Mouse (Mus musculus) kidney, adult 2 months (tissue): ENCODE results near the gene Klhdc2. TPM values are rescaled to one million over a fixed set of nuclear protein-coding genes. Genes with fewer than 3 reads are reported as not detected.

Experiments
- DNase-seq: peaks from one replicate; pipeline ENCODE4 v3.0.0; 2021
- H3K27ac ChIP-seq: fragments of 200-500 bp; 2 replicates; pipeline ENCODE4 v1.5.1; 2012; ENCODE audit warnings: low read depth, low read length, control low read depth, inconsistent platforms; ENCODE audit not compliant: insufficient read depth
- H3K27me3 ChIP-seq: fragments of 200-500 bp; replicated peaks from 2 replicates; pipeline ENCODE4 v1.6.1; 2012; ENCODE audit warnings: mild to moderate bottlenecking, moderate library complexity, low read length, inconsistent platforms; ENCODE audit not compliant: control insufficient read depth, insufficient read depth
- H3K36me3 ChIP-seq: fragments of 200-500 bp; 2 replicates; pipeline ENCODE4 v1.6.1; 2012; ENCODE audit warnings: mild to moderate bottlenecking, moderate library complexity, low read length, inconsistent platforms; ENCODE audit not compliant: control insufficient read depth, insufficient read depth
- H3K4me1 ChIP-seq: fragments of 200-500 bp; 2 replicates; pipeline ENCODE4 v1.6.1; 2011; ENCODE audit warnings: low read length; ENCODE audit not compliant: control insufficient read depth, insufficient read depth
- H3K4me3 ChIP-seq: fragments of 200-500 bp; 2 replicates; pipeline ENCODE4 v1.5.1; 2011; ENCODE audit warnings: mild to moderate bottlenecking, low read depth, low read length, control low read depth; ENCODE audit not compliant: insufficient read depth
- CTCF ChIP-seq: fragments of 200-500 bp; conservative IDR thresholded peaks from 2 replicates; pipeline ENCODE4 v1.5.1; 2011; ENCODE audit warnings: low read depth, mild to moderate bottlenecking, control low read depth, low read length, moderate library complexity, mixed read lengths; ENCODE audit not compliant: insufficient read depth, insufficient read length
- POLR2A ChIP-seq: fragments of 200-500 bp; IDR thresholded peaks from one replicate; pipeline ENCODE4 v1.6.1; 2011; ENCODE audit warnings: low read depth, low read length, control low read depth
- WGBS: fragments of 180-500 bp; shearing (Covaris S2); methylation state at CpG from one replicate; pipeline ENCODE4 v1.1.7; 2018; 5-methylcytosine and 5-hydroxymethylcytosine counted together
- polyA plus RNA-seq: library from polyadenylated mRNA; depleted of rRNA; stranded (reverse); fragments of >200 nt; gene quantifications from 2 replicates; pipeline ENCODE4 v1.2.3, GENCODE M21; 2012

The Klhdc2 gene
- polyA plus RNA-seq, 1 experiment, result 41.0 TPM

- Histone ChIP-seq H3K4me3 (no peak overlapping the region), H3K4me1 (no peaks in the 10 kb centered on the region), H3K36me3 (no peaks in the 10 kb centered on the region), H3K27ac (no peak overlapping the region), H3K27me3 (no peaks in the 10 kb centered on the region)
- WGBS, result 82% methylated on average over 6 of the region's 6 CpGs
- TF ChIP-seq CTCF (no peak), POLR2A (no peak)
- no peak for DNase-seq
Measured at GRCm38 (mm10) chr12:69292401-69292800, 4.1 kb upstream of the Klhdc2 start.

GRCm38 (mm10) chr12:69293815-69294214, 2.7 kb upstream of the Klhdc2 start:
- Histone ChIP-seq H3K36me3 (no peaks in the 10 kb centered on the region), H3K4me3 (no peak overlapping the region), H3K27ac (no peak overlapping the region), H3K27me3 (no peaks in the 10 kb centered on the region), H3K4me1 (peaks cover 7% of the 10 kb centered on the region)
- 60% methylated on average over 2 of the region's 2 CpGs for WGBS
- no peak for DNase-seq
- TF ChIP-seq POLR2A (no peak), CTCF (no peak)

- Histone ChIP-seq H3K4me1 (peaks cover 10% of the 10 kb centered on the region), H3K36me3 (no peaks in the 10 kb centered on the region), H3K27me3 (no peaks in the 10 kb centered on the region), H3K4me3 (no peak overlapping the region), H3K27ac (no peak overlapping the region)
- no peak for TF ChIP-seq POLR2A
- no peak for TF ChIP-seq CTCF
- WGBS, result 75% methylated on average over 2 of the region's 2 CpGs
- DNase-seq, result no peak
Measured at GRCm38 (mm10) chr12:69294936-69295335, 1.5 kb upstream of the Klhdc2 start.

- TF ChIP-seq POLR2A (no peak), CTCF (no peak)
- peaks cover 10% of the 10 kb centered on the region for H3K4me1 ChIP-seq
- no peaks in the 10 kb centered on the region for H3K27me3 ChIP-seq
- WGBS, result 57% methylated on average over 4 of the region's 4 CpGs
- DNase-seq, result no peak
- H3K36me3 ChIP-seq, result no peaks in the 10 kb centered on the region
- no peak overlapping the region for H3K27ac ChIP-seq
- H3K4me3 ChIP-seq, result no peak overlapping the region
Measured at GRCm38 (mm10) chr12:69295651-69296050, 830 bp upstream of the Klhdc2 start.

GRCm38 (mm10) chr12:69297411-69298150, 1.1 kb downstream of the Klhdc2 start:
- DNase-seq, result peak; percentile 42
- peak overlapping the region; percentile 79 for H3K4me3 ChIP-seq
- no peak for TF ChIP-seq POLR2A
- TF ChIP-seq CTCF, result no peak
- no peaks in the 10 kb centered on the region for H3K27me3 ChIP-seq
- 14% methylated on average over 20 of the region's 20 CpGs for WGBS
- peak overlapping the region; percentile 53; the same call in 1 of the 2 replicates for H3K27ac ChIP-seq
- H3K36me3 ChIP-seq, result peaks cover 2% of the 10 kb centered on the region; the same call in 1 of the 2 replicates
- H3K4me1 ChIP-seq, result peaks cover 10% of the 10 kb centered on the region

GRCm38 (mm10) chr12:69298281-69298680, 1.8 kb downstream of the Klhdc2 start:
- H3K27ac ChIP-seq, result no peak overlapping the region
- no peak for TF ChIP-seq POLR2A
- no peaks in the 10 kb centered on the region for H3K27me3 ChIP-seq

GRCm38 (mm10) chr12:69299231-69299630, 2.8 kb downstream of the Klhdc2 start:
- peak overlapping the region; percentile 47; the same call in 1 of the 2 replicates for H3K27ac ChIP-seq
- DNase-seq, result peak; percentile 89
- no peak for TF ChIP-seq POLR2A
- TF ChIP-seq CTCF, result no peak
- 15% methylated on average over 12 of the region's 12 CpGs for WGBS
- H3K27me3 ChIP-seq, result no peaks in the 10 kb centered on the region
- H3K4me1 ChIP-seq, result peaks cover 10% of the 10 kb centered on the region
- H3K36me3 ChIP-seq, result peaks cover 4% of the 10 kb centered on the region; the same call in 1 of the 2 replicates
- H3K4me3 ChIP-seq, result no peak overlapping the region; the same call in 1 of the 2 replicates

More at GRCm38 (mm10) chr12:69298281-69298680, 1.8 kb downstream of the Klhdc2 start:
- H3K4me1 ChIP-seq, result peaks cover 10% of the 10 kb centered on the region
- no peak for DNase-seq
- WGBS, result 82% methylated on average over 4 of the region's 4 CpGs
- H3K4me3 ChIP-seq, result no peak overlapping the region
- H3K36me3 ChIP-seq, result peaks cover 2% of the 10 kb centered on the region; the same call in 1 of the 2 replicates
